Mouse (Mus musculus) cortical plate, adult 2 months (tissue): ENCODE data around the gene Olfr620.

ENCODE experiments used
- CTCF ChIP-seq: fragments of 200-500 bp; IDR thresholded peaks from 2 replicates; pipeline ENCODE4 v1.5.1; 2011; ENCODE audit warnings: mild to moderate bottlenecking, control low read depth, low read length; ENCODE audit not compliant: insufficient read depth; ENCODE audit errors: extremely low read depth
- POLR2A ChIP-seq: fragments of 200-500 bp; IDR thresholded peaks from 2 replicates; pipeline ENCODE4 v1.6.1; 2011; ENCODE audit warnings: mild to moderate bottlenecking, low read length, control low read depth; ENCODE audit not compliant: insufficient read depth; ENCODE audit errors: extremely low read depth

DNA sequence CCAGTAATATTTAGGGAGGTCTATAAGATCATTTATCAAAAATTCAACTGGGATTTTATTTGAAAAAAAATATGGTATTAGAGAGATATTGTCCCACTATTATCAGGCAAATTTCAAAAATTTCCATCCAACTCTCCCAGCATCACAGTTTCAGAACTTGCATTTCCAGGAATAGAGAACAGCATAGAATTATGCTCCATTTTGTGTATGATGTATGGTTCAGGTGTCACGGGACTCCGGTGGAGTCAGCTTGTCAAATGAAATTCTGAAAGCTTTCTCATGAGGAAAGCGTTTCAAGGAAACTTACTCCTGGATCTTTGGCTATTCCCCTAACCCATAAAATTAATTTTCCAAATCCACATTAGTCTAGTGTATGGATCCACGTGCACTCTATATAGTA, 31.7 kb upstream of the Olfr620 start:
- no peak for TF ChIP-seq POLR2A
- TF ChIP-seq CTCF: no peak
